Mouse (Mus musculus) forebrain, embryonic 15.5 days (tissue): ENCODE measurements around the gene Spns1. TPM values are rescaled to one million over a fixed set of nuclear protein-coding genes. Genes with fewer than 3 reads are reported as not detected.
"Not testable (repeated sequence)": the region's sequence is repeated elsewhere in the genome, so short reads cannot be mapped to it uniquely, and the experiment has no call there.

Source experiments
- ATAC-seq: fragments of 200-750 bp; cut with Nextera tagmentation; replicated peaks from 2 replicates; pipeline ENCODE4 v1.8.0; 2017; ENCODE audit warnings: mild to moderate bottlenecking, moderate TSS enrichment, moderate library complexity
- H3K27ac ChIP-seq: fragments of 300-500 bp; sonication (generic); replicated peaks from 2 replicates; pipeline ENCODE4 v1.5.1; 2015; ENCODE audit warnings: mild to moderate bottlenecking, inconsistent platforms
- H3K27me3 ChIP-seq: fragments of 300-500 bp; sonication (generic); 2 replicates; pipeline ENCODE4 v1.6.1; 2015; ENCODE audit warnings: inconsistent platforms
- H3K36me3 ChIP-seq: fragments of 300-500 bp; sonication (generic); 2 replicates; pipeline ENCODE4 v1.6.1; 2015; ENCODE audit warnings: mild to moderate bottlenecking, inconsistent platforms
- H3K4me1 ChIP-seq: fragments of 300-500 bp; sonication (generic); 2 replicates; pipeline ENCODE4 v1.6.1; 2015; ENCODE audit warnings: inconsistent platforms
- H3K4me2 ChIP-seq: fragments of 300-500 bp; sonication (generic); replicated peaks from 2 replicates; pipeline ENCODE4 v1.6.1; 2015; ENCODE audit warnings: mild to moderate bottlenecking, inconsistent platforms
- H3K4me3 ChIP-seq: fragments of 300-500 bp; sonication (generic); 2 replicates; pipeline ENCODE4 v1.5.1; 2015; ENCODE audit warnings: mild to moderate bottlenecking, inconsistent platforms
- H3K9ac ChIP-seq: fragments of 300-500 bp; sonication (generic); replicated peaks from 2 replicates; pipeline ENCODE4 v1.6.1; 2015; ENCODE audit warnings: mild to moderate bottlenecking, inconsistent platforms
- H3K9me3 ChIP-seq: fragments of 300-500 bp; sonication (generic); 2 replicates; pipeline ENCODE4 v1.6.1; 2016; ENCODE audit warnings: inconsistent platforms
- WGBS: fragments of 180-500 bp; shearing (Covaris S2); methylation state at CpG from one replicate; pipeline ENCODE4 v1.1.7; 2015; ENCODE audit warnings: mixed read lengths; 5-methylcytosine and 5-hydroxymethylcytosine counted together
- polyA plus RNA-seq: library from polyadenylated mRNA; unstranded; fragments of >200 nt; fragmentation: Nextera tagmentation; extraction: Ambion mirVana; gene quantifications from 2 replicates; pipeline ENCODE4 v1.2.1, GENCODE M21; 2015

Gene Spns1
- polyA plus RNA-seq, 1 experiment from 2014 or later, result 72.9 TPM

GRCm38 (mm10) chr7:126348293-126348692 lies 29.0 kb downstream of the Spns1 start:
- no peaks in the 10 kb centered on the region for H3K36me3 ChIP-seq
- H3K27me3 ChIP-seq, result no peaks in the 10 kb centered on the region
- no peaks in the 10 kb centered on the region for H3K4me1 ChIP-seq
- 85% methylated on average over 8 of the region's 8 CpGs for WGBS
- no peak overlapping the region for H3K9ac ChIP-seq
- H3K27ac ChIP-seq, result no peak overlapping the region
- no peaks in the 10 kb centered on the region for H3K9me3 ChIP-seq
- ATAC-seq, result no peak
- no peak overlapping the region for H3K4me3 ChIP-seq
- no peak overlapping the region for H3K4me2 ChIP-seq

GRCm38 (mm10) chr7:126347098-126347497 lies 30.2 kb downstream of the Spns1 start:
- Histone ChIP-seq H3K27ac (no peak overlapping the region), H3K9me3 (no peaks in the 10 kb centered on the region), H3K4me2 (no peak overlapping the region), H3K4me1 (no peaks in the 10 kb centered on the region), H3K27me3 (no peaks in the 10 kb centered on the region), H3K9ac (no peak overlapping the region), H3K36me3 (no peaks in the 10 kb centered on the region), H3K4me3 (no peak overlapping the region)
- 61% methylated on average over 1 of the region's 1 CpGs for WGBS
- ATAC-seq, result no peak

GRCm38 (mm10) chr7:126345969-126346368 lies 31.3 kb downstream of the Spns1 start:
- 49% methylated on average over 3 of the region's 3 CpGs for WGBS
- no peak for ATAC-seq
- Histone ChIP-seq H3K9me3 (no peaks in the 10 kb centered on the region), H3K4me1 (no peaks in the 10 kb centered on the region), H3K27me3 (no peaks in the 10 kb centered on the region), H3K9ac (no peak overlapping the region), H3K36me3 (no peaks in the 10 kb centered on the region), H3K4me3 (no peak overlapping the region), H3K27ac (no peak overlapping the region), H3K4me2 (no peak overlapping the region)

GRCm38 (mm10) chr7:126345557-126345956 lies 31.7 kb downstream of the Spns1 start:
- H3K27ac ChIP-seq, result no peak overlapping the region
- ATAC-seq, result no peak
- 78% methylated on average over 3 of the region's 3 CpGs for WGBS
- H3K9ac ChIP-seq, result no peak overlapping the region
- no peaks in the 10 kb centered on the region for H3K9me3 ChIP-seq
- no peak overlapping the region for H3K4me2 ChIP-seq
- no peaks in the 10 kb centered on the region for H3K4me1 ChIP-seq
- H3K27me3 ChIP-seq, result no peaks in the 10 kb centered on the region
- no peaks in the 10 kb centered on the region for H3K36me3 ChIP-seq
- no peak overlapping the region for H3K4me3 ChIP-seq

- Histone ChIP-seq H3K36me3 (no peaks in the 10 kb centered on the region), H3K4me1 (no peaks in the 10 kb centered on the region), H3K27me3 (no peaks in the 10 kb centered on the region), H3K4me2 (no peak overlapping the region), H3K9me3 (no peaks in the 10 kb centered on the region), H3K4me3 (no peak overlapping the region), H3K9ac (no peak overlapping the region), H3K27ac (no peak overlapping the region)
- 67% methylated on average over 6 of the region's 6 CpGs for WGBS
- ATAC-seq, result no peak
These were observed 36.4 kb downstream of the Spns1 start for GRCm38 (mm10) chr7:126340896-126341295.

- no peaks in the 10 kb centered on the region for H3K4me1 ChIP-seq
- no peak overlapping the region for H3K4me2 ChIP-seq
- WGBS, result 79% methylated on average over 6 of the region's 6 CpGs
- no peaks in the 10 kb centered on the region for H3K27me3 ChIP-seq
- ATAC-seq, result no peak
- no peak overlapping the region for H3K27ac ChIP-seq
- H3K9ac ChIP-seq, result no peak overlapping the region
- H3K9me3 ChIP-seq, result no peaks in the 10 kb centered on the region
- no peak overlapping the region for H3K4me3 ChIP-seq
- H3K36me3 ChIP-seq, result no peaks in the 10 kb centered on the region
These were observed 37.0 kb downstream of the Spns1 start for GRCm38 (mm10) chr7:126340206-126340618.

- no peak for ATAC-seq
- Histone ChIP-seq H3K36me3 (no peaks in the 10 kb centered on the region), H3K27me3 (no peaks in the 10 kb centered on the region), H3K4me1 (no peaks in the 10 kb centered on the region), H3K27ac (no peak overlapping the region), H3K9ac (no peak overlapping the region), H3K4me3 (no peak overlapping the region), H3K9me3 (no peaks in the 10 kb centered on the region), H3K4me2 (no peak overlapping the region)
- 73% methylated on average over 8 of the region's 8 CpGs for WGBS
These were observed 37.7 kb downstream of the Spns1 start for GRCm38 (mm10) chr7:126339521-126339971.

GRCm38 (mm10) chr7:126338906-126339305 lies 38.3 kb downstream of the Spns1 start:
- Histone ChIP-seq H3K27ac (no peak overlapping the region), H3K27me3 (no peaks in the 10 kb centered on the region), H3K9me3 (no peaks in the 10 kb centered on the region), H3K4me2 (no peak overlapping the region), H3K36me3 (no peaks in the 10 kb centered on the region), H3K9ac (no peak overlapping the region), H3K4me3 (no peak overlapping the region), H3K4me1 (no peaks in the 10 kb centered on the region)
- ATAC-seq, result no peak
- WGBS, result 83% methylated on average over 8 of the region's 8 CpGs

- WGBS, result 91% methylated on average over 1 of the region's 1 CpGs
- no peaks in the 10 kb centered on the region for H3K27me3 ChIP-seq
- H3K4me2 ChIP-seq, result no peak overlapping the region
- no peak for ATAC-seq
- no peaks in the 10 kb centered on the region for H3K9me3 ChIP-seq
- no peaks in the 10 kb centered on the region for H3K36me3 ChIP-seq
- no peak overlapping the region for H3K4me3 ChIP-seq
- no peak overlapping the region for H3K27ac ChIP-seq
- no peak overlapping the region for H3K9ac ChIP-seq
- H3K4me1 ChIP-seq, result no peaks in the 10 kb centered on the region
These were observed 41.7 kb downstream of the Spns1 start for GRCm38 (mm10) chr7:126335556-126335955.

GRCm38 (mm10) chr7:126332691-126333090 lies 44.6 kb downstream of the Spns1 start:
- ATAC-seq, result no peak
- Histone ChIP-seq H3K9me3 (no peaks in the 10 kb centered on the region), H3K4me3 (no peak overlapping the region), H3K27me3 (no peaks in the 10 kb centered on the region), H3K4me2 (no peak overlapping the region), H3K36me3 (no peaks in the 10 kb centered on the region), H3K4me1 (no peaks in the 10 kb centered on the region), H3K27ac (no peak overlapping the region), H3K9ac (no peak overlapping the region)
- WGBS, result 81% methylated on average over 3 of the region's 3 CpGs

- H3K27me3 ChIP-seq, result peaks cover 4% of the 10 kb centered on the region; the same call in 1 of the 2 replicates
- no peak overlapping the region for H3K9ac ChIP-seq
- ATAC-seq, result no peak
- no peaks in the 10 kb centered on the region for H3K4me1 ChIP-seq
- H3K27ac ChIP-seq, result no peak overlapping the region
- WGBS, result 69% methylated on average over 2 of the region's 2 CpGs
- H3K36me3 ChIP-seq, result no peaks in the 10 kb centered on the region
- H3K9me3 ChIP-seq, result no peaks in the 10 kb centered on the region
- no peak overlapping the region for H3K4me2 ChIP-seq
- H3K4me3 ChIP-seq, result no peak overlapping the region
These were observed 46.6 kb downstream of the Spns1 start for GRCm38 (mm10) chr7:126330693-126331092.

GRCm38 (mm10) chr7:126329907-126330645 lies 47.2 kb downstream of the Spns1 start:
- no peak for ATAC-seq
- H3K27ac ChIP-seq, result no peak overlapping the region
- WGBS, result 88% methylated on average over 9 of the region's 9 CpGs
- H3K4me2 ChIP-seq, result no peak overlapping the region
- no peak overlapping the region for H3K9ac ChIP-seq
- no peaks in the 10 kb centered on the region for H3K36me3 ChIP-seq
- H3K4me1 ChIP-seq, result no peaks in the 10 kb centered on the region
- H3K27me3 ChIP-seq, result peaks cover 7% of the 10 kb centered on the region; the same call in 1 of the 2 replicates
- H3K4me3 ChIP-seq, result no peak overlapping the region
- no peaks in the 10 kb centered on the region for H3K9me3 ChIP-seq

GRCm38 (mm10) chr7:126328848-126329247 lies 48.4 kb downstream of the Spns1 start:
- WGBS, result 92% methylated on average over 5 of the region's 6 CpGs
- H3K4me1 ChIP-seq, H3K27ac ChIP-seq, H3K4me3 ChIP-seq, H3K9ac ChIP-seq, H3K4me2 ChIP-seq, H3K9me3 ChIP-seq, H3K36me3 ChIP-seq, ATAC-seq: not testable (repeated sequence)
- H3K27me3 ChIP-seq, result peaks cover 15% of the 10 kb centered on the region; the same call in 1 of the 2 replicates
